ENCODE assay signal across 17 mouse cellular contexts in genomic region chr15:89455642-89456041, GRCm38 (mm10). TPM values are rescaled to one million over a fixed set of nuclear protein-coding genes. Genes with fewer than 3 reads are reported as not detected.
DNase-seq lines count a peak whose midpoint lies in the region; ATAC-seq and TF ChIP-seq lines count a peak whose summit lies in the region.
"Had no signal": no experiment of that assay in that cellular context is flagged by ENCODE, and none has a peak within 500 bp of the region (broad histone marks: within the 10 kb centered on the region; RNA-seq: fewer than 3 reads in every experiment).

No protein-coding gene starts in this region.

- ATAC-seq in forebrain, postnatal 0 days = no peak
- no peak for ATAC-seq in midbrain, embryonic 11.5 days (ENCODE audit: low FRiP score)

- H3K4me2 ChIP-seq in forebrain, postnatal 0 days (ENCODE audit: low read depth) = peak overlapping the region; percentile 83
- peak overlapping the region; percentile 78 for H3K4me2 ChIP-seq in midbrain, embryonic 11.5 days
- H3K4me2 ChIP-seq: liver, embryonic 11.5 days had no signal

- H3K4me3 ChIP-seq in forebrain, postnatal 0 days (ENCODE audit: low read depth, low read length) = peak overlapping the region; percentile 87; the same call in 1 of the 2 replicates
- H3K4me3 ChIP-seq in midbrain, embryonic 11.5 days (ENCODE audit: low read depth, low read length) = no peak overlapping the region
- peak overlapping the region; percentile 91; the same call in 1 of the 2 replicates for H3K4me3 ChIP-seq in olfactory bulb, adult 2 months (ENCODE audit: insufficient read depth, low read depth, low read length)

- no peak for TF ChIP-seq POLR2A in olfactory bulb, adult 2 months (IDR thresholded peaks at IDR 0.05; ENCODE audit: insufficient read depth, low read depth, low read length)

- H3K27me3 ChIP-seq in forebrain, postnatal 0 days (ENCODE audit: insufficient read depth, low read length) = no peaks in the 10 kb centered on the region
- H3K27me3 ChIP-seq in midbrain, embryonic 11.5 days (ENCODE audit: control insufficient read depth, insufficient read depth, low read length) = 0 out of 2 replicates have a peak, but pooled peaks cover 5% of the 10 kb centered on the region

- H3K4me1 ChIP-seq in forebrain, postnatal 0 days (ENCODE audit: insufficient read depth) = peaks cover 13% of the 10 kb centered on the region
- peaks cover 11% of the 10 kb centered on the region for H3K4me1 ChIP-seq in midbrain, embryonic 11.5 days (ENCODE audit: control insufficient read depth, insufficient read depth, low read length)
- peaks cover 42% of the 10 kb centered on the region for H3K4me1 ChIP-seq in olfactory bulb, adult 2 months (ENCODE audit: control insufficient read depth, insufficient read depth, low read length)

- peaks cover 40% of the 10 kb centered on the region for H3K36me3 ChIP-seq in forebrain, postnatal 0 days (ENCODE audit: insufficient read depth)
- H3K36me3 ChIP-seq in midbrain, embryonic 11.5 days (ENCODE audit: control insufficient read depth, insufficient read depth, low read length) = peaks cover 20% of the 10 kb centered on the region; the same call in 1 of the 2 replicates

- no peaks in the 10 kb centered on the region for H3K9me3 ChIP-seq in forebrain, postnatal 0 days (ENCODE audit: low read length)
- no peaks in the 10 kb centered on the region for H3K9me3 ChIP-seq in midbrain, embryonic 11.5 days (ENCODE audit: control insufficient read depth, low read length)

- WGBS in forebrain, postnatal 0 days = 68% methylated on average over 6 of the region's 6 CpGs
- WGBS in midbrain, embryonic 11.5 days = 80% methylated on average over 6 of the region's 6 CpGs
- 58% methylated on average over 6 of the region's 6 CpGs for WGBS in olfactory bulb, adult 2 months

- no peak for TF ChIP-seq CTCF in forebrain, postnatal 0 days (IDR thresholded peaks at IDR 0.05; ENCODE audit: low read depth)
- no peak for TF ChIP-seq CTCF in olfactory bulb, adult 2 months (IDR thresholded peaks at IDR 0.05; ENCODE audit: insufficient read depth, low read depth, low read length)

- no peak overlapping the region for H3K27ac ChIP-seq in forebrain, postnatal 0 days (ENCODE audit: low read depth, low read length)
- H3K27ac ChIP-seq in midbrain, embryonic 11.5 days (ENCODE audit: low read depth, low read length) = no peak overlapping the region
- H3K27ac ChIP-seq in olfactory bulb, adult 2 months (ENCODE audit: insufficient read depth, low read depth, low read length) = no peak overlapping the region
- H3K27ac ChIP-seq: stomach, postnatal 0 days had no signal

- H3K9ac ChIP-seq in forebrain, postnatal 0 days = no peak overlapping the region
- no peak overlapping the region for H3K9ac ChIP-seq in midbrain, embryonic 11.5 days (ENCODE audit: low read length)

- peak; percentile 12 for DNase-seq in right cerebral cortex, postnatal 25 days
- no peak for DNase-seq in right cerebral cortex, postnatal 4 days
- DNase-seq in forebrain, postnatal 0 days = no peak
- DNase-seq in midbrain, embryonic 11.5 days (ENCODE audit: low spot score, missing footprints) = no peak
- DNase-seq in adrenal gland, postnatal 4 days (ENCODE audit: low spot score in 2 of 2) = no peak
- no peak for DNase-seq in embryo, embryonic 10.5 days (ENCODE audit: low spot score)
- no peak for DNase-seq in spleen, postnatal 10 days (ENCODE audit: low spot score in 2 of 2)
- DNase-seq: adrenal gland, adult 8-10 months; heart, postnatal 36 days; kidney, adult 18-20 months had no signal

RNA-seq across cellular contexts. Expression of gene Mapk8ip2, which starts 1.9 kb away (rescaled TPM):
- 95.3 and 95.8 TPM in 2 replicates for total RNA-seq in forebrain, postnatal 0 days (2014; rRNA removed)
- 57.8 and 70.9 TPM in 2 replicates for polyA plus RNA-seq in forebrain, postnatal 0 days (2015; fragmentation: Nextera tagmentation; extraction: Ambion mirVana)
- polyA plus RNA-seq in midbrain, embryonic 11.5 days (2014; fragmentation: Nextera tagmentation; extraction: Ambion mirVana) = 23.6 TPM in 2 replicates
- polyA plus RNA-seq in olfactory bulb, adult 2 months (2012; ENCODE audit: insufficient read depth, insufficient read length, low replicate concordance, missing spikeins) = not detected in 2 replicates
- 10 to 100 TPM; 20.4 to 22.1 TPM for total RNA-seq in adrenal gland, postnatal 4 days (2021)
- total RNA-seq: megakaryocyte-erythroid progenitor cell, adult 5-6 weeks had no signal

RNA-seq across cellular contexts. Expression of gene Arsa, which starts 21.6 kb away (rescaled TPM):
- 24.5 and 32.4 TPM in 2 replicates for total RNA-seq in forebrain, postnatal 0 days (2014; rRNA removed)
- 25.4 and 29.0 TPM in 2 replicates for polyA plus RNA-seq in forebrain, postnatal 0 days (2015; fragmentation: Nextera tagmentation; extraction: Ambion mirVana)
- 7.4 and 9.4 TPM in 2 replicates for polyA plus RNA-seq in midbrain, embryonic 11.5 days (2014; fragmentation: Nextera tagmentation; extraction: Ambion mirVana)
- not detected in 2 replicates for polyA plus RNA-seq in olfactory bulb, adult 2 months (2012; ENCODE audit: insufficient read depth, insufficient read length, low replicate concordance, missing spikeins)
- total RNA-seq in adrenal gland, postnatal 4 days (2021) = 10 to 100 TPM; 24.4 to 25.0 TPM

RNA-seq across cellular contexts. Expression of gene Chkb, which starts 25.9 kb away (rescaled TPM):
- 56.9 and 59.9 TPM in 2 replicates for total RNA-seq in forebrain, postnatal 0 days (2014; rRNA removed)
- 78.2 and 92.4 TPM in 2 replicates for polyA plus RNA-seq in forebrain, postnatal 0 days (2015; fragmentation: Nextera tagmentation; extraction: Ambion mirVana)
- polyA plus RNA-seq in midbrain, embryonic 11.5 days (2014; fragmentation: Nextera tagmentation; extraction: Ambion mirVana) = 48.3 and 49.6 TPM in 2 replicates
- not detected in 2 replicates for polyA plus RNA-seq in olfactory bulb, adult 2 months (2012; ENCODE audit: insufficient read depth, insufficient read length, low replicate concordance, missing spikeins)
- 10 to 100 TPM; 87.1 to 87.7 TPM for total RNA-seq in adrenal gland, postnatal 4 days (2021)

RNA-seq across cellular contexts. Expression of gene Gm44502, which starts 26.1 kb away (rescaled TPM):
- total RNA-seq in forebrain, postnatal 0 days (2014; rRNA removed) = 1.7 and 1.8 TPM in 2 replicates
- polyA plus RNA-seq in forebrain, postnatal 0 days (2015; fragmentation: Nextera tagmentation; extraction: Ambion mirVana) = not detected in 2 replicates
- not detected in 2 replicates for polyA plus RNA-seq in midbrain, embryonic 11.5 days (2014; fragmentation: Nextera tagmentation; extraction: Ambion mirVana)
- not detected in 2 replicates for polyA plus RNA-seq in olfactory bulb, adult 2 months (2012; ENCODE audit: insufficient read depth, insufficient read length, low replicate concordance, missing spikeins)
- 1 to 10 TPM in 1 of 2 experiments, under 1 TPM in 1; 0.84 to 1.9 TPM for total RNA-seq in adrenal gland, postnatal 4 days (2021)
- total RNA-seq: left cerebral cortex, postnatal 14 days; megakaryocyte-erythroid progenitor cell, adult 5-6 weeks had no signal
- polyA plus RNA-seq: embryonic facial prominence, embryonic 14.5 days; liver, embryonic 11.5 days; lung, embryonic 16.5 days; stomach, postnatal 0 days had no signal

RNA-seq across cellular contexts. Expression of gene C730034F03Rik, which starts 26.3 kb away (rescaled TPM):
- 0.90 and 1.3 TPM in 2 replicates for total RNA-seq in forebrain, postnatal 0 days (2014; rRNA removed)
- 1.3 and 2.3 TPM in 2 replicates for polyA plus RNA-seq in forebrain, postnatal 0 days (2015; fragmentation: Nextera tagmentation; extraction: Ambion mirVana)
- polyA plus RNA-seq in midbrain, embryonic 11.5 days (2014; fragmentation: Nextera tagmentation; extraction: Ambion mirVana) = 1.9 and 2.4 TPM in 2 replicates
- polyA plus RNA-seq in olfactory bulb, adult 2 months (2012; ENCODE audit: insufficient read depth, insufficient read length, low replicate concordance, missing spikeins) = not detected in 2 replicates
- 1 to 10 TPM; 2.5 to 3.0 TPM for total RNA-seq in adrenal gland, postnatal 4 days (2021)
